In genomic region chr7:65663886-65664285, GRCm38 (mm10) we compare ENCODE assay signal across 19 mouse cellular contexts. TPM values are rescaled to one million over a fixed set of nuclear protein-coding genes. Genes with fewer than 3 reads are reported as not detected.
DNase-seq lines count a peak whose midpoint lies in the region; ATAC-seq and TF ChIP-seq lines count a peak whose summit lies in the region.
"Had no signal": no experiment of that assay in that cellular context is flagged by ENCODE, and none has a peak within 500 bp of the region (broad histone marks: within the 10 kb centered on the region; RNA-seq: fewer than 3 reads in every experiment).

No protein-coding gene starts in this region.

- TF ChIP-seq CTCF in heart, adult 2 months (IDR thresholded peaks at IDR 0.05): no peak
- no peak for TF ChIP-seq CTCF in stomach, postnatal 0 days (IDR thresholded peaks at IDR 0.05; ENCODE audit: low read depth)

- H3K27me3 ChIP-seq in heart, embryonic 15.5 days: no peaks in the 10 kb centered on the region
- no peaks in the 10 kb centered on the region for H3K27me3 ChIP-seq in heart, adult 2 months (ENCODE audit: control insufficient read depth, insufficient read depth, low read length)
- H3K27me3 ChIP-seq in lung, embryonic 16.5 days (ENCODE audit: control insufficient read depth, insufficient read depth, low read depth, low read length): no peaks in the 10 kb centered on the region
- H3K27me3 ChIP-seq in stomach, postnatal 0 days (ENCODE audit: control insufficient read depth, insufficient read depth, low read length): no peaks in the 10 kb centered on the region
- no peaks in the 10 kb centered on the region for H3K27me3 ChIP-seq in forebrain, embryonic 10.5 days (ENCODE audit: poor library complexity, severe bottlenecking)
- H3K27me3 ChIP-seq: megakaryocyte, embryonic 14.5 days; midbrain, embryonic 15.5 days had no signal

- no peaks in the 10 kb centered on the region for H3K9me3 ChIP-seq in heart, embryonic 15.5 days (replicated peaks)
- no peaks in the 10 kb centered on the region for H3K9me3 ChIP-seq in lung, embryonic 16.5 days (ENCODE audit: control insufficient read depth, low read length)
- no peaks in the 10 kb centered on the region for H3K9me3 ChIP-seq in stomach, postnatal 0 days (ENCODE audit: control insufficient read depth, low read length)
- no peaks in the 10 kb centered on the region for H3K9me3 ChIP-seq in forebrain, embryonic 10.5 days
- H3K9me3 ChIP-seq: limb, embryonic 10.5 days; megakaryocyte, embryonic 14.5 days; midbrain, embryonic 15.5 days had no signal

- no peak overlapping the region for H3K27ac ChIP-seq in heart, embryonic 15.5 days
- H3K27ac ChIP-seq in heart, adult 2 months: no peak overlapping the region
- H3K27ac ChIP-seq in lung, embryonic 16.5 days (ENCODE audit: low read length): no peak overlapping the region
- no peak overlapping the region for H3K27ac ChIP-seq in stomach, postnatal 0 days (replicated peaks)
- no peak overlapping the region for H3K27ac ChIP-seq in forebrain, embryonic 10.5 days
- H3K27ac ChIP-seq: limb, embryonic 10.5 days; midbrain, embryonic 15.5 days had no signal

- 47% methylated on average over 14 of the region's 14 CpGs for whole genome bisulfite sequencing in heart, embryonic 15.5 days
- 36% methylated on average over 14 of the region's 14 CpGs for WGBS in heart, adult 2 months
- 51% methylated on average over 14 of the region's 14 CpGs for WGBS in lung, embryonic 16.5 days
- WGBS in stomach, postnatal 0 days: 74% methylated on average over 14 of the region's 14 CpGs
- WGBS in forebrain, embryonic 10.5 days: 92% methylated on average over 14 of the region's 14 CpGs

- H3K4me1 ChIP-seq in heart, embryonic 15.5 days (replicated peaks): no peaks in the 10 kb centered on the region
- no peaks in the 10 kb centered on the region for H3K4me1 ChIP-seq in heart, adult 2 months (ENCODE audit: control insufficient read depth, insufficient read depth, low read length)
- H3K4me1 ChIP-seq in lung, embryonic 16.5 days (replicated peaks; ENCODE audit: control insufficient read depth, insufficient read depth, low read length): no peaks in the 10 kb centered on the region
- H3K4me1 ChIP-seq in stomach, postnatal 0 days (replicated peaks; ENCODE audit: control insufficient read depth, insufficient read depth): no peaks in the 10 kb centered on the region
- H3K4me1 ChIP-seq in forebrain, embryonic 10.5 days: no peaks in the 10 kb centered on the region
- H3K4me1 ChIP-seq: limb, embryonic 10.5 days; midbrain, embryonic 15.5 days had no signal

- H3K4me2 ChIP-seq in heart, embryonic 15.5 days: no peak overlapping the region
- no peak overlapping the region for H3K4me2 ChIP-seq in lung, embryonic 16.5 days (ENCODE audit: low read depth, low read length)
- no peak overlapping the region for H3K4me2 ChIP-seq in stomach, postnatal 0 days (replicated peaks; ENCODE audit: low read depth)
- H3K4me2 ChIP-seq: liver, embryonic 11.5 days; midbrain, embryonic 15.5 days had no signal

- peak; percentile 60; the same call in 1 of the 2 replicates for ATAC-seq in heart, embryonic 15.5 days (replicated peaks; ENCODE audit: insufficient number of reproducible peaks, insufficient read depth, low FRiP score, low read depth)
- peak; percentile 57; the same call in 1 of the 2 replicates for ATAC-seq in lung, embryonic 16.5 days (ENCODE audit: low read depth)
- ATAC-seq in stomach, postnatal 0 days (ENCODE audit: low FRiP score, low TSS enrichment): no peak
- ATAC-seq: inflammation-experienced regulatory T-cells, adult 6 months; midbrain, embryonic 15.5 days had no signal

- no peaks in the 10 kb centered on the region for H3K79me2 ChIP-seq in heart, adult 2 months (replicated peaks; ENCODE audit: control insufficient read depth, insufficient read depth, low read length)

- intact Hi-C loops in heart, adult 2 months (cut with DNase I): no loop called here

- peaks cover 4% of the 10 kb centered on the region; the same call in 1 of the 2 replicates for H3K36me3 ChIP-seq in heart, embryonic 15.5 days
- H3K36me3 ChIP-seq in heart, adult 2 months (ENCODE audit: control insufficient read depth, insufficient read depth, low read length): no peaks in the 10 kb centered on the region
- no peaks in the 10 kb centered on the region for H3K36me3 ChIP-seq in lung, embryonic 16.5 days (ENCODE audit: control insufficient read depth, insufficient read depth, low read length)
- H3K36me3 ChIP-seq in stomach, postnatal 0 days (ENCODE audit: control insufficient read depth, insufficient read depth, low read length): no peaks in the 10 kb centered on the region; the same call in 1 of the 2 replicates
- peaks cover 24% of the 10 kb centered on the region for H3K36me3 ChIP-seq in forebrain, embryonic 10.5 days (replicated peaks)
- H3K36me3 ChIP-seq: limb, embryonic 10.5 days had no signal

- H3K4me3 ChIP-seq in heart, embryonic 15.5 days: no peak overlapping the region
- H3K4me3 ChIP-seq in heart, adult 2 months: no peak overlapping the region
- no peak overlapping the region for H3K4me3 ChIP-seq in lung, embryonic 16.5 days (ENCODE audit: low read length)
- H3K4me3 ChIP-seq in stomach, postnatal 0 days (ENCODE audit: low read depth, low read length): no peak overlapping the region
- no peak overlapping the region for H3K4me3 ChIP-seq in forebrain, embryonic 10.5 days
- H3K4me3 ChIP-seq: limb, embryonic 10.5 days; megakaryocyte, embryonic 14.5 days; midbrain, embryonic 15.5 days had no signal

- TF ChIP-seq POLR2A in heart, adult 2 months (IDR thresholded peaks at IDR 0.05; ENCODE audit: insufficient read depth, low read depth, low read length): no peak

- no peak for TF ChIP-seq EP300 in heart, adult 2 months (IDR thresholded peaks at IDR 0.05; ENCODE audit: insufficient read depth, low read depth, low read length)
- no peak for TF ChIP-seq EP300 in stomach, postnatal 0 days (optimal IDR thresholded peaks at IDR 0.05)

- DNase-seq in heart, adult 2 months: no peak
- no peak for DNase-seq in lung, postnatal 36 days
- peak; percentile 47 for DNase-seq in kidney, adult 9 months
- peak; percentile 39 to 49 for DNase-seq in kidney, postnatal 36 days
- no peak for DNase-seq in stomach, postnatal 0 days (ENCODE audit: low spot score)
- no peak for DNase-seq in forebrain, embryonic 10.5 days (ENCODE audit: extremely low spot score, low spot score)
- DNase-seq: adrenal gland, postnatal 14 days; B cell, adult 2 months; cerebellum, adult 9-10 months; lung, adult 2 months; right cerebral cortex, postnatal 14 days; thymus, postnatal 36 days had no signal

- H3K9ac ChIP-seq in heart, embryonic 15.5 days: no peak overlapping the region
- H3K9ac ChIP-seq in heart, adult 2 months (ENCODE audit: low read depth, low read length): no peak overlapping the region
- no peak overlapping the region for H3K9ac ChIP-seq in lung, embryonic 16.5 days (ENCODE audit: low read length)
- no peak overlapping the region for H3K9ac ChIP-seq in stomach, postnatal 0 days (ENCODE audit: low read length)
- H3K9ac ChIP-seq: midbrain, embryonic 15.5 days had no signal

RNA-seq across cellular contexts. Expression of gene Tarsl2, which starts 19.2 kb away (rescaled TPM):
- 14.6 and 17.0 TPM in 2 replicates for polyA plus RNA-seq in heart, embryonic 15.5 days (2015; fragmentation: Nextera tagmentation; extraction: Ambion mirVana)
- total RNA-seq in heart, adult 2 months (2021): 10 to 100 TPM; 29.8 to 33.4 TPM
- 9.8 and 16.3 TPM in 2 replicates for polyA plus RNA-seq in heart, adult 2 months (2012; rRNA removed)
- 7.0 and 7.9 TPM in 2 replicates for polyA plus RNA-seq in lung, embryonic 16.5 days (2015; fragmentation: Nextera tagmentation; extraction: Ambion mirVana)
- polyA plus RNA-seq in stomach, postnatal 0 days (2015; fragmentation: Nextera tagmentation; extraction: Ambion mirVana): 5.2 and 6.2 TPM in 2 replicates
- 7.6 and 8.8 TPM in 2 replicates for polyA plus RNA-seq in forebrain, embryonic 10.5 days (2016; fragmentation: Nextera tagmentation; extraction: Ambion mirVana)

RNA-seq across cellular contexts. Expression of gene Tm2d3, which starts 27.1 kb away (rescaled TPM):
- 47.0 and 50.3 TPM in 2 replicates for polyA plus RNA-seq in heart, embryonic 15.5 days (2015; fragmentation: Nextera tagmentation; extraction: Ambion mirVana)
- 10 to 100 TPM; 21.2 to 24.0 TPM for total RNA-seq in heart, adult 2 months (2021)
- polyA plus RNA-seq in heart, adult 2 months (2012; rRNA removed): 51.2 and 90.8 TPM in 2 replicates
- 79.6 and 93.7 TPM in 2 replicates for polyA plus RNA-seq in lung, embryonic 16.5 days (2015; fragmentation: Nextera tagmentation; extraction: Ambion mirVana)
- 68.3 and 73.8 TPM in 2 replicates for polyA plus RNA-seq in stomach, postnatal 0 days (2015; fragmentation: Nextera tagmentation; extraction: Ambion mirVana)
- 77.9 and 80.0 TPM in 2 replicates for polyA plus RNA-seq in forebrain, embryonic 10.5 days (2016; fragmentation: Nextera tagmentation; extraction: Ambion mirVana)

Comparison
In these comparisons a context has a peak if more than half of its experiments do, and no peak if none do; other contexts are left out.
1. DNase-seq: peak in kidney, adult 9 months (single experiment) and kidney, postnatal 36 days (2 of 2); none in heart, adult 2 months (0 of 2), lung, postnatal 36 days (single experiment), stomach, postnatal 0 days (single experiment) and forebrain, embryonic 10.5 days (single experiment).